Mouse (Mus musculus) 3T3-L1 (cell line): ENCODE measurements around the gene Rnd3.

Experiments used
- DNase-seq: peaks from one replicate; pipeline ENCODE4 v3.0.0-alpha.2; 2015; ENCODE audit warnings: low read depth, low spot score

Rnd3 gene

GRCm38 (mm10) chr2:51128090-51128489, 20.8 kb downstream of the Rnd3 start:
- DNase-seq, result no peak

- DNase-seq, result peak; percentile 68
These were observed 38.6 kb downstream of the Rnd3 start for GRCm38 (mm10) chr2:51110271-51110670.

DNA sequence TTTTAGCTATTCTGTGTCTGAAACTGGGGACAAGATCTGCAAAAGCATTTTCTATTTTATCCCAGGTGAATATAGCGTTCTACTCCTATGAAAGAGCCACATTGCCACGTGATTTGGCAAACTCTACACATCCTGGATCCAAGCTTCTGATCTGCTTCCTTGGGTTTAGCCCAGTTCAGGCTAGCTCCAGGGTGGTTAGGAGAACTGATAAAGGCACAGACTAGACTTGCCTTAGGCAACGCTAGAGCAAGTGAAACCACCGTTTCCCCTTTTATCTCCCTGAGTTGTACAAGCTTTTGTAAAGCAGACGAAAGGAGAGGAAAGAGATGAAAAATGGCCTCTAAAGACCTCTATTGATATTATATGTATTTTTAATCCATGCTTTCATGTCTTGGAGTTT, 40.3 kb downstream of the Rnd3 start:
- no peak for DNase-seq

GRCm38 (mm10) chr2:51101187-51101586, 47.7 kb downstream of the Rnd3 start:
- peak; percentile 16 for DNase-seq

DNA sequence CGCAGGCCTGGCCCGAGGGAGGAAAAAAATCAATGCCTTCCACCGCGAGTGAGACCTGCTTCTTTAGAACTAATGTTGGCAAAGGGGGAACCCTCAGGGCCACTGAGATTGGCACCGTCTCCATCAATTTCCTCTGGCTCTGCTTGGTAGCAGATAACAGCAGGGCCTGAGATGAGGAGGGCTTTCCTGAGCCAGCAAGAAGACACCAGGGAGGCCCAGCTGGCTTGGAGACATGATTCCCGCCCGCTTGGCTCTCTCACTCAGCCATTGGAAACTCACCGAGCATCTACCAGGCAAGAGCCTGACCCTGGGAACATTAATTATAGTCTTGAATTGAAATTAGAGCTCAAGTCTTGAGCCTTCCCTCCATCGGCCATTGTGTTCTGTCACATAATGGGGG, 48.9 kb downstream of the Rnd3 start:
- DNase-seq, result no peak

DNA sequence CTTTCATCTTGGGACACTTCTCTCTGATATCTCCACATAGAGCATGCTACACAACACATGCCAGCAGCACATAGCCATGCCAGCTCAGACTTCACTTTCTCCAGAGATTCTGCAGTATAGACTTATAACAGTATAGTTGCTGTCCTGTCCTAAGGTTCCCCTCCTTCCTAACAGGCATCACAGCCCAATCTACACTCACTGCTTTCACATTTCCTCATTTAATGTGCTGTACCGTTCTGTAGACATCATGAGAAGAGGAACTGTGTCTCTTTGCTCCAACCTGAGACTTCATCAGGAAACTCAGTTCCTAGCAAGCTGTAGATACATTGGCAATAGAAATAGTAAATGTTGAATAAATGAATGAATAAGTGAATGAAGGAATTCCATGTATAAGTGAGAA, 49.7 kb downstream of the Rnd3 start:
- DNase-seq, result no peak

GRCm38 (mm10) chr2:51090688-51091087, 58.2 kb downstream of the Rnd3 start:
- no peak for DNase-seq

DNA sequence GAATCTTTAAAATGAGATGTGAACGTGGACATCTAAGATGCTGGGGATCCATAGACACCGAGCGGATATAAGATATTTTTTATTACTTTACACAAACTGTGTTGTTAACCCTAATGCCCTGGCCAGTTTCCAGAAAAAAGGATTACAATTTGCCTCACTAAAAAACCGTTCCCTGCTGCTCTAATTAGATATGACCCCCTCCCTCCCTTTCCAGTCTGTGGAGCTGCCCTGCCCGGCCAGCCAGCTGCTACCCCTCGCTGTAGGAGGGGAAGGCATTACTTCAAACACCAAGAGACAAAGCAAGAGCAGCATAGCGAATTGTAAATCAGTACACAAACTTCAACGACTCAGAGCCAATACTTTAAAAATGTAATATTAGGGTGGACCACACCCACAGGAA, 58.9 kb downstream of the Rnd3 start:
- no peak for DNase-seq

DNA sequence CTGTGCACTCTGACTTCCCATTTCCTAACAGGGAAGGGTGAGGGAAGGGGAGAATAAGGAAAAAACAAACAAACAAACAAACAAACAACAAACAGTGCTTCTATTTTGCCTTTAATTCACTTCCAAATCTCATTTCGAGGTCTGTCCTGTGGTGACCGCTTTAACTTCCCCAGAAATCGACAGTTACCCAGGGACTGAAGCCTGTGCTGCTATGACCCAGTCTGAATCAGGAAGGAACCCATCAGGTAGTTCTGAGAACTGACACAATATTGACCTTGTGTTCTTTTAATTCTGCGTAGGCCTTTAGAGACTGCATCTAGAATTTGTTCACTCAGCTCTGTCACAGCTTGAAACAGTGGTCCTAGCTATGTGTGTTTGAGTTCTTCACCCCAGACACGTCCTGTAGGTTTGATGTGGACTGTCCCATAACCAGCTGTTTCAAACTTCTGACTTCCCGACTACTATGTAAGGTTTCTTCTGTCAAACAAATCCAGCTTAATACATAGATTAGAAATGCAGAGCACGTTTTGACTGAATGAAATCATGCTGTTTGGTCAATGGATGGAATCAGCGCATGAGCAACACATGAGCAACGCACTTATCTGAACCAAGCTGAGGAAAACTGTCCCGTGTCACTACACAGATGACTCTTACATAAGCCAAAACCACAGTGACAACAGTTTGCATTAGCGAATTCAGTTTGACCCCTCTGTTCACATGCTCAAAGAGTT, 59.9 kb downstream of the Rnd3 start:
- no peak for DNase-seq

DNA sequence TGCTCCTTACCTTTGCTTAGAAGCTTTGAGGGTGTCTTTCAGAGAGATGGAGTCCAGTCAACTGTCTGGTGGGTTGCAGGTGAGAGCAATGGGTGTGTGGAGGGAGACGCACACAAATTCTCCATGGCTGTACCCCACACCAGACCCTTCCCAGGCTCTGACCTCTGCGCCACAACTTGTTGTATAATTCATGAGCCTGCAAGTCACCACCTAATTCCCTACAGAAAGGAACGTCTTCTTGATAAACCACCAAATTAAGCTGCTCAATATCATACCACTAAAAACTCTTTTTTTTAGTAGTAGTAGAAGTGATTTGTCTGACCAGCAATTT, 60.8 kb downstream of the Rnd3 start:
- DNase-seq, result no peak

DNA sequence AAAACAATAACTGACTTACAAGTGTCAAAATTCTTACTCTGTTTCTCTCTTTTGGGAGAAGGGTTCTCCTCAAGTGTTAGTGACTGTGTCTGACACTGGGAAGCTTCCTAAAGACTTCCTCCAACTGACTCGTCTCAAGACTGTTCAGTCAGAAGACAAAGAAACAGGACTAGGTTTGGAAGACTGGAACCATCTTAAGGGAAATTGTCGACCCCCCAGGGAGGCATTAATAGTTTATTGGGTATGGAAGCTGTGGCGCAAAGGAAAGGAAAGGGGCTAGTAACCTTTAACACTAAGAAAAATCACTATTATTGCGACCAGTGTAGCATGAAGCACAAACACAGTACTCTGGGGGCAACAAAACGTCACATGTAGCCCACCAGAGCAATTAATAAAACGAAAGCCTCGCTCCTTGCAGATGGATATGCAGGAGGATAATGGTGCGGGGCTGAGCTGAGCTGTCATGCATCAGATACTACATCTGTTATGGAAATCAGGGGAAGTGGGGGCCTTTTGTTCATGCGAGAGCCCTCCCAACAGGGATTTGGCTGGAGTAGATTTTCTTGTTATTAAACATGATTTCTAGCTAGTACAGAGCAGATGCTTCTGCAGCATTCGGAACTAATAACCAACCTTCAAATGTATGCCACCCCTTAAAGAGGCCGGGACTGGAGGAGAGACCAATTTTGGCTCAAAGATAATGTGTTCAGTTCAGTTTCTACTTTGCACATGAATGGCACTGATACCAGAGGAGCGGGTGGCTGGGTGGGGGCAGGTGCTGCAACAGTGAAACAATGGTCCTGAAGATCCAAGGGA, 61.4 kb downstream of the Rnd3 start:
- DNase-seq, result no peak

DNA sequence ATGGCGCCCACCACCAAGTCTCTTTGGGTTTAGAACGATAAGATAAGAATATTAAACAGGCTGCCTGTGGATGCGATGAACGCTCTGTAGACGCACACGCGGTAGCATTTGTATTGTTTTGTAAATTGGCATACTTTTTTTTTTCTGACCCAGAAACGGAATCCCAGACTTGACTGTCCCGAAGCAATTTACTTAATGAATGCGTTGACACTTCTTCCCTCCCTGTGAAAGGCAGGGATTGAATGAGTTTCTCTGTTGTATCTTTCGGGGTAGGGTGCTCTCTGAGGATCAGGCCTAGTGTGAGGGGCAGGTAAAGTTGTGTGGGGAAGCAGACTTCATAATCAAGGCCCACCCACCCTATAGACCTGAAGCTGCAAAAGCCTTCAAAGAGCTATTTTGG, 63.8 kb downstream of the Rnd3 start:
- DNase-seq, result no peak

GRCm38 (mm10) chr2:51082714-51083351, 66.1 kb downstream of the Rnd3 start:
- no peak for DNase-seq
